Mouse (Mus musculus) cortical plate, adult 2 months (tissue): ENCODE results near the gene Prss37.

Experiments used
- CTCF ChIP-seq: fragments of 200-500 bp; IDR thresholded peaks from 2 replicates; pipeline ENCODE4 v1.5.1; 2011; ENCODE audit warnings: mild to moderate bottlenecking, control low read depth, low read length; ENCODE audit not compliant: insufficient read depth; ENCODE audit errors: extremely low read depth
- POLR2A ChIP-seq: fragments of 200-500 bp; IDR thresholded peaks from 2 replicates; pipeline ENCODE4 v1.6.1; 2011; ENCODE audit warnings: mild to moderate bottlenecking, low read length, control low read depth; ENCODE audit not compliant: insufficient read depth; ENCODE audit errors: extremely low read depth

- no peak for TF ChIP-seq POLR2A
- TF ChIP-seq CTCF = no peak
Observed at GRCm38 (mm10) chr6:40482318-40482717, 37.0 kb downstream of the Prss37 start.
